Mouse (Mus musculus): ENCODE data around the gene Gm11595. TPM values are rescaled to one million over a fixed set of nuclear protein-coding genes. Genes with fewer than 3 reads are reported as not detected.
"Not testable (repeated sequence)": the region's sequence is repeated elsewhere in the genome, so short reads cannot be mapped to it uniquely, and the experiment has no call there.

Gene Gm11595
- polyA plus RNA-seq (2015; fragmentation: Nextera tagmentation; extraction: Ambion mirVana) = not detected in 2 replicates

DNA sequence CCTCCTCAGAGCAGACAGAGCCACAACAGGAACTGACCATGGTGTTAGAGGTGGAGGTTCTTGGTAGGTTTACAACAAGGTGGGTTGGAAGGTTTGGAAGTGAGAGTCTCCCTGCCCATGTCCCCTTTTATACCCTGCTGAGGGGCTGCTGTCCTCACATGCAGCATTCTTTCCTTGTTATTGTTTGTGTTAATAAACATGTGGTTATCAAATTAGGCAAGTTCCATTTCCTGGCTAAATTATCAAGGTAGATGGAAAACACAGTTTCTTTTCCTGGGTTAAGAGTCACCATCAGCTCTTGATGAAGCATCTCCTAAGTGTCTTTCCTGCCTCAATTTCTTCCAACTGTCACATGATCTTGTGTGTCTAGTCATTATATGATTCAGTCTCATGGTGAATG lies at the start of gene Gm11595:
Gene Gm11595, minus strand, starts transcription at position 101 of the 400 bp plus-strand sequence.
- H3K4me1 ChIP-seq (replicated peaks; ENCODE audit: control insufficient read depth, insufficient read depth, low read length); H3K27ac ChIP-seq (ENCODE audit: low read length); H3K9ac ChIP-seq (ENCODE audit: low read length); H3K9me3 ChIP-seq (ENCODE audit: control insufficient read depth, low read length); H3K36me3 ChIP-seq (ENCODE audit: control insufficient read depth, insufficient read depth, low read length); H3K4me3 ChIP-seq (ENCODE audit: low read length); H3K27me3 ChIP-seq (ENCODE audit: control insufficient read depth, insufficient read depth, low read depth, low read length); ATAC-seq (ENCODE audit: low read depth); H3K4me2 ChIP-seq (ENCODE audit: low read depth, low read length): not testable (repeated sequence)

DNA sequence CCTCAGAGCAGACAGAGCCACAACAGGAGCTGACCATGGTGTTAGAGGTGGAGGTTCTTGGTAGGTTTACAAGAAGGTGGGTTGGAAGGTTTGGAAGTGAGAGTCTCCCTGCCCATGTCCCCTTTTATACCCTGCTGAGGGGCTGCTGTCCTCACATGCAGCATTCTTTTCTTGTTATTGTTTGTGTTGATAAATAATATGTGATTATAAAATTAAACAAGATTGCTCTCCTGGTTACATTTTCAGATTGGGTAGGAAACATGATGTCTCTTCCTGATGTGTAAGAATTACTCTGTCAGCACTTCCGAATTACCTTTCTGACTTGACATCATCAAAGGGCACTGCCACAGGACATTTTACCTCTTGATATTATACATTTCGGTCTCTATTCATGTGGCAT lies 42.9 kb upstream of the Gm11595 start, which contains the start of gene Gm11564:
Gene Gm11564, minus strand, starts transcription at position 101 of the 400 bp plus-strand sequence.
- not testable (repeated sequence) for H3K27me3 ChIP-seq (ENCODE audit: control insufficient read depth, insufficient read depth, low read depth, low read length); H3K9me3 ChIP-seq (ENCODE audit: control insufficient read depth, low read length); H3K4me2 ChIP-seq (ENCODE audit: low read depth, low read length); H3K4me3 ChIP-seq (ENCODE audit: low read length); H3K27ac ChIP-seq (ENCODE audit: low read length); H3K36me3 ChIP-seq (ENCODE audit: control insufficient read depth, insufficient read depth, low read length); H3K4me1 ChIP-seq (replicated peaks; ENCODE audit: control insufficient read depth, insufficient read depth, low read length); H3K9ac ChIP-seq (ENCODE audit: low read length); ATAC-seq (ENCODE audit: low read depth)
- WGBS = 81% methylated on average over 2 of the region's 2 CpGs

DNA sequence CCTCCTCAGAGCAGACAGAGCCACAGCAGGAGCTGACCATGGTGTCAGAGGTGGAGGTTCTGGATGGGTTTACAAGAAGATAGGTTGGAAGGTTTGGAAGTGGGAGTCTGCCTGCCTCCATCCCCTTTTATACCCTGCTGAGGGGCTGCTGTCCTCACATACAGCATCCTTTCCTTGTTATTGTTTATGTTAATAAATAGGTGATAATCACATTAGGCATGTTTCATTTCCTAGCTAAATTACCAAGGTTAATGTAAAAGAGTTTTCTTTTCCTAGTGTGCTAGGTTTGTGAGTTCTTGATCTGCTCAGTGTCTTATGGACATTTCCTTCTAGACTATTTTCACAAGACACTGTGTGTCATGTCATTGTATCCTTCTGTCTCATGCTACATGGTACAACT lies 37.1 kb upstream of the Gm11595 start, which contains the start of gene Krtap4-13:
Gene Krtap4-13, minus strand, starts transcription at position 101 of the 400 bp plus-strand sequence.
- ATAC-seq (ENCODE audit: low read depth); H3K9ac ChIP-seq (ENCODE audit: low read length): not testable (repeated sequence)

DNA sequence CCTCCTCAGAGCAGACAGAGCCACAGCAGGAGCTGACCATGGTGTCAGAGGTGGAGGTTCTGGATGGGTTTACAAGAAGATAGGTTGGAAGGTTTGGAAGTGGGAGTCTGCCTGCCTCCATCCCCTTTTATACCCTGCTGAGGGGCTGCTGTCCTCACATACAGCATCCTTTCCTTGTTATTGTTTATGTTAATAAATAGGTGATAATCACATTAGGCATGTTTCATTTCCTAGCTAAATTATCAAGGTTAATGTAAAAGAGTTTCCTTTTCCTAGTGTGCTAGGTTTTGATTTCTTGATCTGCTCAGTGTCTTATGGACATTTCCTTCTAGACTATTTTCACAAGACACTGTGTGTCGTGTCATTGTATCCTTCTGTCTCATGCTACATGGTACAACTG lies 31.6 kb upstream of the Gm11595 start, which contains the start of gene Gm11554:
Gene Gm11554, minus strand, starts transcription at position 101 of the 400 bp plus-strand sequence.
- H3K27ac ChIP-seq (ENCODE audit: low read length); H3K4me3 ChIP-seq (ENCODE audit: low read length); H3K9ac ChIP-seq (ENCODE audit: low read length); H3K4me1 ChIP-seq (replicated peaks; ENCODE audit: control insufficient read depth, insufficient read depth, low read length); H3K36me3 ChIP-seq (ENCODE audit: control insufficient read depth, insufficient read depth, low read length); H3K9me3 ChIP-seq (ENCODE audit: control insufficient read depth, low read length); H3K4me2 ChIP-seq (ENCODE audit: low read depth, low read length); ATAC-seq (ENCODE audit: low read depth); H3K27me3 ChIP-seq (ENCODE audit: control insufficient read depth, insufficient read depth, low read depth, low read length): not testable (repeated sequence)
- no CpG with 5 or more reads among the region's 1 CpGs for WGBS

More for the DNA sequence above, 37.1 kb upstream of the Gm11595 start, which contains the start of gene Krtap4-13:
- not testable (repeated sequence) for H3K4me1 ChIP-seq (replicated peaks; ENCODE audit: control insufficient read depth, insufficient read depth, low read length); H3K9me3 ChIP-seq (ENCODE audit: control insufficient read depth, low read length); H3K27me3 ChIP-seq (ENCODE audit: control insufficient read depth, insufficient read depth, low read depth, low read length); H3K27ac ChIP-seq (ENCODE audit: low read length); H3K4me3 ChIP-seq (ENCODE audit: low read length); H3K36me3 ChIP-seq (ENCODE audit: control insufficient read depth, insufficient read depth, low read length); H3K4me2 ChIP-seq (ENCODE audit: low read depth, low read length)

DNA sequence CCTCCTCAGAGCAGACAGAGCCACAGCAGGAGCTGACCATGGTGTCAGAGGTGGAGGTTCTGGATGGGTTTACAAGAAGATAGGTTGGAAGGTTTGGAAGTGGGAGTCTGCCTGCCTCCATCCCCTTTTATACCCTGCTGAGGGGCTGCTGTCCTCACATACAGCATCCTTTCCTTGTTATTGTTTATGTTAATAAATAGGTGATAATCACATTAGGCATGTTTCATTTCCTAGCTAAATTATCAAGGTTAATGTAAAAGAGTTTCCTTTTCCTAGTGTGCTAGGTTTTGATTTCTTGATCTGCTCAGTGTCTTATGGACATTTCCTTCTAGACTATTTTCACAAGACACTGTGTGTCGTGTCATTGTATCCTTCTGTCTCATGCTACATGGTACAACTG lies 26.1 kb upstream of the Gm11595 start, which contains the start of gene Gm11569:
Gene Gm11569, minus strand, starts transcription at position 101 of the 400 bp plus-strand sequence.
- not testable (repeated sequence) for H3K27ac ChIP-seq (ENCODE audit: low read length); H3K4me1 ChIP-seq (replicated peaks; ENCODE audit: control insufficient read depth, insufficient read depth, low read length); H3K4me3 ChIP-seq (ENCODE audit: low read length); H3K9me3 ChIP-seq (ENCODE audit: control insufficient read depth, low read length); H3K4me2 ChIP-seq (ENCODE audit: low read depth, low read length); H3K27me3 ChIP-seq (ENCODE audit: control insufficient read depth, insufficient read depth, low read depth, low read length); ATAC-seq (ENCODE audit: low read depth); H3K36me3 ChIP-seq (ENCODE audit: control insufficient read depth, insufficient read depth, low read length); H3K9ac ChIP-seq (ENCODE audit: low read length)
- WGBS = no CpG with 5 or more reads among the region's 1 CpGs

DNA sequence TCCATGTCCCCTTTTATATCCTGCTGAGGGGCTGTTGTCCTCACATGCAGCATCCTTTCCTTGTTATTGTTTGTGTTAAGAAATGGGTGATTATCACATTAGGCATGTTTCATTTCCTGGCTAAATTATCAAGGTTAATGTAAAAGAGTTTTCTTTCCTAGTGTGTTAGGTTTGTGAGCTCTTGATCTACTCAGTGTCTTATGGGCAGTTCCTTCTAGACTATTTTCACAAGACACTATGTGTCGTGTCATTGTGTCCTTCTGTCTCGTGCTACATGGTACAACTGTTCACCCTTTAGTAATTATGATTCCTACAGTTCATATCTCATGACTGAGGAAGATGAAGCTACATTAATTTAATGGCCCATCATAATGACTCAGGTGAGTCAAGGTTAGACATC lies 20.7 kb upstream of the Gm11595 start, which contains the start of gene Gm11596:
Gene Gm11596, minus strand, starts transcription at position 101 of the 400 bp plus-strand sequence.
- H3K4me1 ChIP-seq (replicated peaks; ENCODE audit: control insufficient read depth, insufficient read depth, low read length) = no peaks in the 10 kb centered on the region
- no peak within 1 kb of the TSS for H3K4me3 ChIP-seq (ENCODE audit: low read length)
- no peaks in the 10 kb centered on the region for H3K27me3 ChIP-seq (ENCODE audit: control insufficient read depth, insufficient read depth, low read depth, low read length)
- H3K4me2 ChIP-seq (ENCODE audit: low read depth, low read length) = no peak within 1 kb of the TSS
- no peak within 1 kb of the TSS for H3K27ac ChIP-seq (ENCODE audit: low read length)
- H3K9me3 ChIP-seq (ENCODE audit: control insufficient read depth, low read length) = no peaks in the 10 kb centered on the region
- no peak within 1 kb of the TSS for H3K9ac ChIP-seq (ENCODE audit: low read length)
- H3K36me3 ChIP-seq (ENCODE audit: control insufficient read depth, insufficient read depth, low read length) = no peaks in the 10 kb centered on the region
- WGBS = 61% methylated on average over 2 of the region's 2 CpGs
- no peak for ATAC-seq (ENCODE audit: low read depth)

DNA sequence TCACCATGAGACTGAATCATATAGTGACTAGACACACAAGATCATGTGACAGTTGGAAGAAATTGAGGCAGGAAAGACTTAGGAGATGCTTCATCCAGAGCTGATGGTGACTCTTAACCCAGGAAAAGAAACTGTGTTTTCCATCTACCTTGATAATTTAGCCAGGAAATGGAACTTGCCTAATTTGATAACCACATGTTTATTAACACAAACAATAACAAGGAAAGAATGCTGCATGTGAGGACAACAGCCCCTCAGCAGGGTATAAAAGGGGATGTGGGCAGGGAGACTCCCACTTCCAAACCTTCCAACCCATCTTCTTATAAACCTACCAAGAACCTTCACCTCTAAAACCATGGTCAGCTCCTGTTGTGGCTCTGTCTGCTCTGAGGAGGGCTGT lies 12.2 kb upstream of the Gm11595 start, which contains the start of gene Krtap4-9:
Gene Krtap4-9, plus strand, starts transcription at position 301 of the 400 bp plus-strand sequence.
- not testable (repeated sequence) for H3K36me3 ChIP-seq (ENCODE audit: control insufficient read depth, insufficient read depth, low read length); H3K9ac ChIP-seq (ENCODE audit: low read length); H3K4me1 ChIP-seq (replicated peaks; ENCODE audit: control insufficient read depth, insufficient read depth, low read length); H3K27me3 ChIP-seq (ENCODE audit: control insufficient read depth, insufficient read depth, low read depth, low read length); H3K27ac ChIP-seq (ENCODE audit: low read length); H3K4me2 ChIP-seq (ENCODE audit: low read depth, low read length); H3K4me3 ChIP-seq (ENCODE audit: low read length); ATAC-seq (ENCODE audit: low read depth); H3K9me3 ChIP-seq (ENCODE audit: control insufficient read depth, low read length)

DNA sequence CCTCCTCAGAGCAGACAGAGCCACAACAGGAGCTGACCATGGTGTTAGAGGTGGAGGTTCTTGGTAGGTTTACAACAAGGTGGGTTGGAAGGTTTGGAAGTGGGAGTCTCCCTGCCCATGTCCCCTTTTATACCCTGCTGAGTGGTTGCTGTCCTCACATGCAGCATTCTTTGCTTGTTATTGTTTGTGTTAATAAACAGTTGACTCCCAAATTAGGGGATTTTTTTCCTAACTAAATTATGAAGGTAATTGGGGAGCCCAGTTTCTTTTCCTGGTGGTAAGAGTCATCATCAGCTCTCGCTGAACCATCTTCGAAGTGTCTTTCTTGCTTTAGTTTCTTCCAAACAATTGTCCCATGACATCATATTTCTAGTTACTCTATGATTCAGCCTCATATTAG lies 7.9 kb upstream of the Gm11595 start, which contains the start of gene Krtap4-8:
Gene Krtap4-8, minus strand, starts transcription at position 101 of the 400 bp plus-strand sequence.
- no peaks in the 10 kb centered on the region for H3K4me1 ChIP-seq (replicated peaks; ENCODE audit: control insufficient read depth, insufficient read depth, low read length)
- H3K4me2 ChIP-seq (ENCODE audit: low read depth, low read length) = no peak within 1 kb of the TSS
- ATAC-seq (ENCODE audit: low read depth) = no peak

DNA sequence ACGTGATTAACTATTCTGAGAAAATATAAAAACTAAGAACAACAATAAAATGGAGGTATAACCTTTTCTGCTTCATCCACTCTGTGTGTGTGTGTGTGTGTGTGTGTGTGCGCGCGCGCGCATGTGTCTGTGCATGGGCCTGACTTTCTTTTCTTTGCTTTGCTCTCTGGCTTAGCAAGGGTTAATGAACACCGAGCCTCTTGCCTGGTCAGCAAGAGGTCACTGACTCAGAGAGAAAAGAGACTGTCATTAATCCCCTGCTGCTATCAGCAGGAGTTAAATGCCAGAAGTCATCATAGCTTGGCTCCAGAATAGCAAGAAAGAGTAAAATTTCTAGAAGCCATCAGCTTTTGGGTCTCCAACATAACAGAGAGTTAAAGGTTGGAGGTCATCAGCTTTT lies 5.7 kb upstream of the Gm11595 start:
- Histone ChIP-seq H3K9ac (ENCODE audit: low read length) (no peak overlapping the region), H3K27me3 (ENCODE audit: control insufficient read depth, insufficient read depth, low read depth, low read length) (no peaks in the 10 kb centered on the region), H3K4me3 (ENCODE audit: low read length) (no peak overlapping the region), H3K27ac (ENCODE audit: low read length) (no peak overlapping the region), H3K9me3 (ENCODE audit: control insufficient read depth, low read length) (no peaks in the 10 kb centered on the region), H3K4me1 (replicated peaks; ENCODE audit: control insufficient read depth, insufficient read depth, low read length) (no peaks in the 10 kb centered on the region), H3K36me3 (ENCODE audit: control insufficient read depth, insufficient read depth, low read length) (no peaks in the 10 kb centered on the region), H3K4me2 (ENCODE audit: low read depth, low read length) (no peak overlapping the region)
- WGBS = 62% methylated on average over 7 of the region's 7 CpGs
- no peak for ATAC-seq (ENCODE audit: low read depth)

More for the DNA sequence above, 7.9 kb upstream of the Gm11595 start, which contains the start of gene Krtap4-8:
- Histone ChIP-seq H3K27me3 (ENCODE audit: control insufficient read depth, insufficient read depth, low read depth, low read length) (no peaks in the 10 kb centered on the region), H3K27ac (ENCODE audit: low read length) (no peak within 1 kb of the TSS), H3K36me3 (ENCODE audit: control insufficient read depth, insufficient read depth, low read length) (no peaks in the 10 kb centered on the region), H3K9ac (ENCODE audit: low read length) (no peak within 1 kb of the TSS), H3K9me3 (ENCODE audit: control insufficient read depth, low read length) (no peaks in the 10 kb centered on the region), H3K4me3 (ENCODE audit: low read length) (no peak within 1 kb of the TSS)
- 85% methylated on average over 2 of the region's 2 CpGs for WGBS

All from lung, embryonic 16.5 days (tissue).